In the genomic region with DNA sequence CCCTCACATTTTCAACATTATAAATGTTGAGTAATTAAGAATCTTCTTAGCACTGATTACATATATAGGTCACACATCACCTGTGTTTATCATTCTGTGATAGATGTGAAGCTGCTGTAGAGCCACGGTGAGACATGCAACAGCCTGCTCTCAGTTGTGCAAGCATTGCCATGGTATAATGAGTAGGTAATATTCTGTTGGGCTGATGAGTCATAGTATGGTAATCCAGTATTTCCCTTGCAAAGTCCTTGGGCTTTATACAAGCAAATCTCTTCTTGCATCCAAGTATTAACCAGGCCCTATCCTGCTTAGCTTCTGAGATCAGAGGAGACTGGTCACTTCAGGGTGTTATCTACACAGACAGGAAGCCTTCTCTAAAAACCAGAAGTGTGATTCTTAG, we compare ENCODE assay signal across 17 mouse cellular contexts. TPM values are rescaled to one million over a fixed set of nuclear protein-coding genes. Genes with fewer than 3 reads are reported as not detected.
"Had no signal": no experiment of that assay in that cellular context is flagged by ENCODE, and none has a peak within 500 bp of the region (broad histone marks: within the 10 kb centered on the region; RNA-seq: fewer than 3 reads in every experiment).

No protein-coding gene starts in this region.

- H3K4me3 ChIP-seq: limb, embryonic 10.5 days; liver, embryonic 15.5 days; midbrain, embryonic 10.5 days; neural tube, embryonic 13.5 days had no signal

- H3K36me3 ChIP-seq: limb, embryonic 10.5 days; liver, embryonic 15.5 days; midbrain, embryonic 10.5 days; neural tube, embryonic 13.5 days had no signal

- H3K9me3 ChIP-seq: limb, embryonic 10.5 days; liver, embryonic 15.5 days; midbrain, embryonic 10.5 days; neural tube, embryonic 13.5 days had no signal

- H3K27me3 ChIP-seq: liver, embryonic 15.5 days; neural tube, embryonic 13.5 days had no signal

- DNase-seq: kidney, adult 9 months; kidney, postnatal 4 days; lung, embryonic 14.5 days; lung, postnatal 10 days; lung, postnatal 4 days; midbrain, embryonic 14.5 days; right cerebral cortex, postnatal 14 days; thymus, adult 18-20 months; thymus, postnatal 14 days had no signal

- H3K4me2 ChIP-seq: liver, embryonic 11.5 days; liver, embryonic 15.5 days; lung, embryonic 14.5 days; neural tube, embryonic 13.5 days had no signal

- H3K4me1 ChIP-seq: limb, embryonic 10.5 days; liver, embryonic 15.5 days; midbrain, embryonic 10.5 days; neural tube, embryonic 13.5 days had no signal

- H3K9ac ChIP-seq: liver, embryonic 15.5 days; lung, embryonic 14.5 days; neural tube, embryonic 13.5 days had no signal

- H3K27ac ChIP-seq: kidney, postnatal 0 days; limb, embryonic 10.5 days; liver, embryonic 15.5 days; midbrain, embryonic 10.5 days; neural tube, embryonic 13.5 days had no signal

RNA-seq across cellular contexts. Expression of a gene that starts 17.3 kb away (rescaled TPM):
- total RNA-seq: megakaryocyte, adult 5-6 weeks; monocyte, adult 5-6 weeks had no signal

RNA-seq across cellular contexts. Expression of a gene that starts 17.6 kb away (rescaled TPM):
- total RNA-seq: monocyte, adult 5-6 weeks had no signal
- polyA plus RNA-seq: liver, embryonic 11.5 days; liver, embryonic 15.5 days; lung, embryonic 14.5 days had no signal
